Mouse (Mus musculus): ENCODE data around the gene Tshr.

DNA sequence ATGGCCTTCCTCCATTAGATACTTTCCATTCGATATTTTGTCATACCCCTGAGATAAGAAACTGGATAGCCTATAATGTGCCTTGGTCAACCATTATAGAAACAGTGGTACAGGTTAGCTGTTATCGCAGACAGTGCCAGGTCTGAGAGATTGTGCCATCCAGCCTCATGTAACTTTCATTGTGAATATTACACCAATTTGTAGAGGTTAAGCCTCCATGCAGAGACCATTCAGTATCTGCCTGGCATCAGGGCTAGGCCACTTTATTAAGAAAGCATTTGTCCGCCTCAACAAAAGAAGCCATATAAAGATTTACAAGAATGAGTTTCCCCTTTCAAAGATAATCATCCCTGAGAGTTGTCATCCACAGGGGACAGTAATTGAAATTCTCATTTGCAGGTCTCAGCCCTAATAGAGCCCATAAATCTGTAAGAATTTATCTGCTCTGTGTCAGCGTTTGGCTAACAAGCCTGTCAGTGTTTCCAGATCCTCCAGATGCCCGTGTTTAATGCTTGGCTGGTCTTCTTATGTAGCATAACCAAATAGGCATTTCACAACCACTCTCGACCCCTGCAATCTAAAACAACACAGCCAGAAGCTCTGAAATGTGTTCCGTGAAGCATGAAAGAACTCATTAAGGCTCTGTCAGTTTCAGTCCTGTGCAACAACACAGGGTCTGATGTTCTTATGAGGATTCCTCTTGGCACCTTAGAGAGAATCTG is 28.3 kb downstream of the Tshr start:
- TF ChIP-seq POLR2A (IDR thresholded peaks at IDR 0.05; ENCODE audit: low read depth, low read length), result no peak
- TF ChIP-seq CTCF (IDR thresholded peaks at IDR 0.05; ENCODE audit: extremely low read depth, insufficient read depth, insufficient read length, insufficient replicate concordance), result no peak

All from spleen, adult 2 months (tissue).